19 mouse cellular contexts compared by ENCODE assay signal in the genomic region with DNA sequence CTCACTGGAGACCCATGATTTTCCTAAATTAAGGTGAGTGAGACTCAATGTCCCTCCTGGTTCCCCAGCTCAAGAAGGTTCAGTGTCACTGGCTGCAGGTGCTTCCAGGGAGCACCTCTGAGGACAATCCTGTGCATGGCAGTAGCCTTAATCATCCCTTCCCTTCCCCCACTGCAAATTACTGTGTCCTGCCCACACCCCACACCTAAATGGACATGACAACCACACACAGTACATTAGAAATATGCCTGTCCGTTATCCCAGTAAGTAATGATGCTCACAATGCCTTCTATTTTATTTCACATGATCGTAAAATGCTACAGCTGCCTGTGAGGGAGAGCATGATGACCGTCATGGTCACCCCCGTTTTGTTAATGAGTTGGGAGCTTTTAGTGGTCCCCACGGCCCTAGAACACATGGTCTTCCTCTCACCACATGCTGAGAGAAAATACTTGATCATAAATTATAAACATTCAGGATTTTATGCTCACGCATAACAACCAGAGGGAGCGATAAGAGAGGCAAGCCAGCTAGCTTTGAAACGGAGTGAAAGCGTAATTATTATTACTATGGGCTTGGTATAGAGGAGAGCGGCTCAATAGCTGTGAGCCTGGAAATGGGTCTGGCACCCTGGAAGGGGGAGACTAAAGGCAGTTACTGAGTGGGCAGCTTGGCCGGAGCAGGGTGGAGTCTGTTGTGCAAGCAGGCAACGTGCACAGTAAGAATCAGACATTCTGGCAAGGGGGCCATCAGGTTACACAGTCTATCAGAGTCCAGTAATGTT.
A peak's percentile ranks its signal among the peaks of the same experiment; 100 is the strongest.
DNase-seq lines count a peak whose midpoint lies in the region; ATAC-seq lines count a peak whose summit lies in the region.
"Had no signal": no experiment of that assay in that cellular context is flagged by ENCODE, and none has a peak within 500 bp of the region (broad histone marks: within the 10 kb centered on the region; RNA-seq: fewer than 3 reads in every experiment).

No protein-coding gene starts in this region.

- no peak overlapping the region for H3K4me2 ChIP-seq in hindbrain, embryonic 14.5 days (replicated peaks)
- H3K4me2 ChIP-seq in hindbrain, embryonic 11.5 days (replicated peaks; ENCODE audit: low read depth, low read length), result no peak overlapping the region
- no peak overlapping the region for H3K4me2 ChIP-seq in limb, embryonic 11.5 days (ENCODE audit: low read depth, severe bottlenecking)
- peak overlapping the region; percentile 23 for H3K4me2 ChIP-seq in neural tube, embryonic 13.5 days
- H3K4me2 ChIP-seq: liver, embryonic 12.5 days; lung, embryonic 14.5 days had no signal

- no peak overlapping the region for H3K9ac ChIP-seq in hindbrain, embryonic 14.5 days
- H3K9ac ChIP-seq in hindbrain, embryonic 11.5 days (ENCODE audit: low read depth, low read length), result no peak overlapping the region
- H3K9ac ChIP-seq in limb, embryonic 11.5 days (ENCODE audit: low read length), result no peak overlapping the region
- no peak overlapping the region for H3K9ac ChIP-seq in neural tube, embryonic 13.5 days
- H3K9ac ChIP-seq: liver, embryonic 12.5 days; lung, embryonic 14.5 days had no signal

- no peaks in the 10 kb centered on the region for H3K36me3 ChIP-seq in hindbrain, embryonic 14.5 days (replicated peaks; ENCODE audit: control insufficient read depth, insufficient read depth)
- no peaks in the 10 kb centered on the region for H3K36me3 ChIP-seq in hindbrain, embryonic 11.5 days (ENCODE audit: control insufficient read depth, insufficient read depth, low read length)
- no peaks in the 10 kb centered on the region for H3K36me3 ChIP-seq in limb, embryonic 11.5 days (ENCODE audit: control insufficient read depth, insufficient read depth, low read length)
- no peaks in the 10 kb centered on the region for H3K36me3 ChIP-seq in limb, embryonic 10.5 days
- H3K36me3 ChIP-seq in neural tube, embryonic 13.5 days, result no peaks in the 10 kb centered on the region
- H3K36me3 ChIP-seq: liver, embryonic 12.5 days had no signal

- 0 out of 2 replicates have a peak, but pooled peaks have one; percentile 21 for ATAC-seq in hindbrain, embryonic 14.5 days (ENCODE audit: low FRiP score)
- no peak for ATAC-seq in hindbrain, embryonic 11.5 days (ENCODE audit: low FRiP score)
- ATAC-seq in limb, embryonic 11.5 days (ENCODE audit: insufficient number of reproducible peaks, low FRiP score, low TSS enrichment, low read depth), result peak; percentile 31; the same call in 1 of the 2 replicates
- ATAC-seq in neural tube, embryonic 13.5 days (ENCODE audit: low read depth), result peak; percentile 84
- ATAC-seq: activated CD4-positive, CD25-positive, alpha-beta regulatory T cell, adult 4 months; liver, embryonic 12.5 days; Patski had no signal

- H3K9me3 ChIP-seq in hindbrain, embryonic 14.5 days (ENCODE audit: control insufficient read depth, low read length), result no peaks in the 10 kb centered on the region
- H3K9me3 ChIP-seq in hindbrain, embryonic 11.5 days (ENCODE audit: control insufficient read depth, low read length), result no peaks in the 10 kb centered on the region
- H3K9me3 ChIP-seq in limb, embryonic 11.5 days (ENCODE audit: control insufficient read depth, low read length), result no peaks in the 10 kb centered on the region
- no peaks in the 10 kb centered on the region for H3K9me3 ChIP-seq in limb, embryonic 10.5 days (replicated peaks)
- H3K9me3 ChIP-seq in neural tube, embryonic 13.5 days, result no peaks in the 10 kb centered on the region
- H3K9me3 ChIP-seq: liver, embryonic 12.5 days had no signal

- H3K27ac ChIP-seq in hindbrain, embryonic 14.5 days, result peak overlapping the region; percentile 11; the same call in 1 of the 2 replicates
- no peak overlapping the region for H3K27ac ChIP-seq in hindbrain, embryonic 11.5 days (ENCODE audit: low read depth, low read length)
- no peak overlapping the region for H3K27ac ChIP-seq in limb, embryonic 11.5 days (replicated peaks; ENCODE audit: low read depth, low read length)
- H3K27ac ChIP-seq in limb, embryonic 10.5 days, result no peak overlapping the region
- H3K27ac ChIP-seq in neural tube, embryonic 13.5 days (replicated peaks), result peak overlapping the region; percentile 91
- H3K27ac ChIP-seq: gastrocnemius, adult 2 months; liver, embryonic 12.5 days; stomach, postnatal 0 days had no signal

- DNase-seq in hindbrain, embryonic 14.5 days (ENCODE audit: low spot score), result no peak
- DNase-seq in hindbrain, embryonic 11.5 days (ENCODE audit: low spot score), result no peak
- no peak for DNase-seq in limb, embryonic 11.5 days (ENCODE audit: low spot score)
- DNase-seq in limb, embryonic 10.5 days (ENCODE audit: low spot score), result no peak
- peak; percentile 43 for DNase-seq in mesoderm, embryonic 11.5 days (ENCODE audit: low read depth, low spot score)
- DNase-seq in ovary, postnatal 10 days (ENCODE audit: low spot score), result no peak
- DNase-seq: adrenal gland, postnatal 25 days; cerebellum, adult 2 months; gastrocnemius, adult 2 months; layer of hippocampus, postnatal 36 days; lung, embryonic 14.5 days; lung, postnatal 4 days; right cerebral cortex, postnatal 25 days had no signal

- H3K4me1 ChIP-seq in hindbrain, embryonic 14.5 days (replicated peaks; ENCODE audit: control insufficient read depth, insufficient read depth, low read length), result peaks cover 5% of the 10 kb centered on the region; the same call in 1 of the 2 replicates
- no peaks in the 10 kb centered on the region for H3K4me1 ChIP-seq in hindbrain, embryonic 11.5 days (replicated peaks; ENCODE audit: control insufficient read depth, insufficient read depth, low read length)
- no peaks in the 10 kb centered on the region for H3K4me1 ChIP-seq in limb, embryonic 11.5 days (ENCODE audit: control insufficient read depth, insufficient read depth, low read length)
- H3K4me1 ChIP-seq in limb, embryonic 10.5 days, result peaks cover 14% of the 10 kb centered on the region
- peaks cover 31% of the 10 kb centered on the region for H3K4me1 ChIP-seq in neural tube, embryonic 13.5 days (replicated peaks)
- H3K4me1 ChIP-seq: liver, embryonic 12.5 days had no signal

- H3K27me3 ChIP-seq in hindbrain, embryonic 14.5 days (ENCODE audit: control insufficient read depth, insufficient read depth, low read length), result no peaks in the 10 kb centered on the region
- no peaks in the 10 kb centered on the region for H3K27me3 ChIP-seq in hindbrain, embryonic 11.5 days (ENCODE audit: control insufficient read depth, insufficient read depth, low read length)
- no peaks in the 10 kb centered on the region for H3K27me3 ChIP-seq in limb, embryonic 11.5 days (ENCODE audit: control insufficient read depth, insufficient read depth, low read length)
- no peaks in the 10 kb centered on the region for H3K27me3 ChIP-seq in limb, embryonic 10.5 days (ENCODE audit: low read depth, poor library complexity, severe bottlenecking)
- H3K27me3 ChIP-seq in neural tube, embryonic 13.5 days, result no peaks in the 10 kb centered on the region
- H3K27me3 ChIP-seq: liver, embryonic 12.5 days; Patski had no signal

- WGBS in hindbrain, embryonic 14.5 days, result 54% methylated on average over 12 of the region's 12 CpGs
- WGBS in hindbrain, embryonic 11.5 days, result 80% methylated on average over 12 of the region's 12 CpGs
- WGBS in limb, embryonic 11.5 days, result 52% methylated on average over 12 of the region's 12 CpGs
- 68% methylated on average over 12 of the region's 12 CpGs for WGBS in limb, embryonic 10.5 days
- WGBS in neural tube, embryonic 13.5 days, result 22% methylated on average over 12 of the region's 12 CpGs

- no peak overlapping the region for H3K4me3 ChIP-seq in hindbrain, embryonic 14.5 days (replicated peaks; ENCODE audit: low read length)
- no peak overlapping the region for H3K4me3 ChIP-seq in hindbrain, embryonic 11.5 days (ENCODE audit: low read depth, low read length)
- H3K4me3 ChIP-seq in limb, embryonic 11.5 days (ENCODE audit: low read depth, low read length), result no peak overlapping the region
- H3K4me3 ChIP-seq in limb, embryonic 10.5 days, result no peak overlapping the region
- H3K4me3 ChIP-seq in neural tube, embryonic 13.5 days, result no peak overlapping the region
- H3K4me3 ChIP-seq: erythroblast, embryonic 14.5 days; gastrocnemius, adult 2 months; liver, embryonic 12.5 days had no signal

Comparison
In these comparisons a context has a peak if more than half of its experiments do, and no peak if none do; other contexts are left out.
1. H3K27ac ChIP-seq: peak in hindbrain, embryonic 14.5 days (single experiment) and neural tube, embryonic 13.5 days (single experiment); none in hindbrain, embryonic 11.5 days (single experiment), limb, embryonic 11.5 days (single experiment) and limb, embryonic 10.5 days (single experiment).